Mouse (Mus musculus): ENCODE measurements around the gene Gapt.
"Not testable (repeated sequence)": the region's sequence is repeated elsewhere in the genome, so short reads cannot be mapped to it uniquely, and the experiment has no call there.

Gene Gapt

GRCm38 (mm10) chr13:110356941-110357340, at the start of gene Gapt:
Gapt (minus strand) TSS chr13:110357199.
- in situ Hi-C loops (cut with MboI, MseI) = loop anchor here (25.0 kb wide), 1 partner anchor 420 kb away; no protein-coding TSS in a partner anchor

DNA sequence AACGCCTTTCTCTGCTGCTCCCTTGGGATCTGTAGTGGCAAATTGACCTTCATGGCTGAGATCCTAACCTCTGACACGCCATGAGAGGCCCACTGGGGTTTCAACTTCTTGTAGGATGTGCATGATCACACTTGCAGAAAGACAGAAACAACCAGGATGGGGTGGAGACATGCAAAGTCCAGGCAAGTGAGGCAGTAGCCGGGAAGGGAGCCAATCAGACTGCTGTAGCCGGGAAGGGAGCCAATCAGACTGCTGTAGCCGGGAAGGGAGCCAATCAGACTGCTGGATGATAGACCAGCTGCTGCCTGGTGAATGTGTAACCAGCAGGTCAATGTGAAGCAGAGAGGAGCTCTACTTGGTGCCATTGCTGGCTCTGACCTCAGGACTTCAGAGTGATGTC, 49.2 kb upstream of the Gapt start:
- in situ Hi-C loops (cut with MboI, MseI) = no loop called here

DNA sequence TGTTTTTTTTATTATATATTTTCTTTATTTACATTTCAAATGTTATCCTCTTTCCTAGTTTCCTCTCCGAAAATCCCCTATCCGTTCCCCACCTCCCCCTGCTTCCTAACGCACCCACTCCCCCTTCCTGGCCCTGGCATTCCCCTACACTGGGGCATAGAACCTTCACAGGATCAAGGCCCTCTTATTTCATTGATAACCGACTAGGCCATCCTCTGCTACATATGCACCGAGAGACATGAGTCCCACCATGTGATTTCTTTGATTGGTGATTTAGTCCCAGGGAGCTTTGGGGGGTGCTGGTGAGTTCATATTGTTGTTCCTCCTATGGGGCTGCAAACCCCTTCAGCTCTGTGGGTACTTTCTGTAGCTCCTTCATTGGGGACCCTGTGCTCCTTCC, 47.7 kb upstream of the Gapt start:
- in situ Hi-C loops (cut with MboI, MseI) = not testable (repeated sequence)

- in situ Hi-C loops (cut with MboI, MseI) = no loop called here
Observed at GRCm38 (mm10) chr13:110404059-110404458, 47.1 kb upstream of the Gapt start.

- in situ Hi-C loops (cut with MboI, MseI) = no loop called here
Observed at GRCm38 (mm10) chr13:110401877-110402276, 44.9 kb upstream of the Gapt start.

GRCm38 (mm10) chr13:110401443-110401842, 44.4 kb upstream of the Gapt start:
- in situ Hi-C loops (cut with MboI, MseI) = no loop called here

DNA sequence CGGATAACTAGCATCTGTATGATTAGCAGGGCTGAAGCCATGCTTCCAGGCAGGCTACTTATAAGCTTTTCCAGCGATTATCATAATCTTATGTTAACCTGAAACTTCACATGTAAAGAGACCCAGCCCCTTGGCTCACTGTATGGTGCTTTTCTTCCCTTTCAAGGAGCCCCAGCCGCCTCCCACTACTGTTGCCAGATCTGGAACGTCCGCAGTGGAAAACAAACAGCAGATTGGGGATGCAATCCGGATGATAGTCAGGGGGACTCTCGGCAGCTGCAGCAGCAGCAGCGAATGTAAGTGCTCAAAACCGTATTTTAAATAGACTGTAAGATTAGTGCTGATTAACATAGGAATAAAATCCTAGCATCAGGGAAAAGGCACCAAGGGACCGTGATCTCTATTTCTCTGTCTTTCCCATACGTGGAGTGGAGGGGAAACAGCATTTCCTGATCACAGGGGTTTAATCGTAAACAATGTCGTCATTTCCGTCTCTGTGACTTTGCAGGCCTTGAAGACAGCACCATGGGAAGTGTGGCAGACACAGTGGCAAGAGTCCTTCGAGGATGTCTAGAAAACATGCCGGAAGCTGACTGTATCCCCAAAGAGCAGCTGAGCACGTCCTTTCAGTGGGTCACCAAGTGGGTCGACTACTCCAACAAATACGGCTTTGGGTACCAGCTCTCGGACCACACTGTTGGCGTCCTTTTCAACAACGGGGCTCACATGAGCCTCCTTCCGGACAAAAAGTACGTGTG, 41.7 kb upstream of the Gapt start:
- in situ Hi-C loops (cut with MboI, MseI) = loop anchor here (5.0 kb wide), 1 partner anchor 569 kb away; no protein-coding TSS in a partner anchor

DNA sequence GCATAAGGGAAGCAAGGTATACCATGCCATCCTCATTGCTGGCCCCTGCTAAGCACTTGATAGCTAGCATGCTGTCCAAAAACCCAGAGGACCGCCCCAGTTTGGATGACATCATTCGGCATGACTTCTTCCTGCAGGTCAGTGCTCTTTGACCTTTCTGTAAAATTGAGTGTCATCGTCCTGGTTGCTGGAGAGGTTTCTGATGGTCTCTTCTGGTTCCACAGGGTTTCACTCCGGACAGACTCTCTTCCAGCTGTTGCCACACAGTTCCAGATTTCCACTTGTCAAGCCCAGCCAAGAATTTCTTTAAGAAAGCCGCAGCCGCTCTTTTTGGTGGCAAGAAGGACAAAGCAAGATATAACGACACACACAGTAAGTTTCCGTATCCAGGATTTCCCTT, 40.8 kb upstream of the Gapt start:
- in situ Hi-C loops (cut with MboI, MseI) = loop anchor here (5.0 kb wide), 1 partner anchor 570 kb away; no protein-coding TSS in a partner anchor

DNA sequence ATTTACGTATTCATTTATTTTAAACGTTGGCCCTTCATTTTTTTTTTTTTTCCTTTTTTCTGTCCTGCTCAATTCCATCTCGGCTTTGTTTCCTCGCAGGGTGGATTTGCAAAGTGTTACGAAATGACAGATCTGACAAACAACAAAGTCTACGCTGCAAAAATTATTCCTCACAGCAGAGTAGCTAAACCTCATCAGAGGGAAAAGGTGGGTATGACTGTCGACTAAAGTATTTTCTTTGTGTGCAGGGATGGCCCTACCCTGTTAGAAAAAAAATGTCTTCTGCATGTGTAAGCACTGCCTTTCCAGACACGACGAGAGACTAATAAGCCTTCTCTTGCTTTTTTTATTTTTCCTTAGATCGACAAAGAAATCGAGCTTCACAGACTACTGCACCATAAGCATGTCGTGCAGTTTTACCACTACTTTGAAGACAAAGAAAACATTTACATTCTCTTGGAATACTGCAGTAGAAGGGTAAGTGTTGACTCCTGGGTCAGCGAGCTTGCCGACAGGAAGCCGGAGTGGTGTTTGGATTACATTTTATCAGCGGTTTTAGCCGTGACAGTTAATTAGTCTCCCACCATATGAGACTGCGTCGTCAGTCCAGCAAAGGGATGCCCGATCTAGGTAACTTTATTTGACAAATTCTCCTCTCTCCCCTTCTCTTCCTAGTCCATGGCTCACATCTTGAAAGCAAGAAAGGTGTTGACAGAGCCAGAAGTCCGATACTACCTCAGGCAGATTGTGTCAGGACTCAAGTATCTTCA, 39.1 kb upstream of the Gapt start:
- in situ Hi-C loops (cut with MboI, MseI) = loop anchor here (5.0 kb wide), 1 partner anchor 571 kb away; no protein-coding TSS in a partner anchor

DNA sequence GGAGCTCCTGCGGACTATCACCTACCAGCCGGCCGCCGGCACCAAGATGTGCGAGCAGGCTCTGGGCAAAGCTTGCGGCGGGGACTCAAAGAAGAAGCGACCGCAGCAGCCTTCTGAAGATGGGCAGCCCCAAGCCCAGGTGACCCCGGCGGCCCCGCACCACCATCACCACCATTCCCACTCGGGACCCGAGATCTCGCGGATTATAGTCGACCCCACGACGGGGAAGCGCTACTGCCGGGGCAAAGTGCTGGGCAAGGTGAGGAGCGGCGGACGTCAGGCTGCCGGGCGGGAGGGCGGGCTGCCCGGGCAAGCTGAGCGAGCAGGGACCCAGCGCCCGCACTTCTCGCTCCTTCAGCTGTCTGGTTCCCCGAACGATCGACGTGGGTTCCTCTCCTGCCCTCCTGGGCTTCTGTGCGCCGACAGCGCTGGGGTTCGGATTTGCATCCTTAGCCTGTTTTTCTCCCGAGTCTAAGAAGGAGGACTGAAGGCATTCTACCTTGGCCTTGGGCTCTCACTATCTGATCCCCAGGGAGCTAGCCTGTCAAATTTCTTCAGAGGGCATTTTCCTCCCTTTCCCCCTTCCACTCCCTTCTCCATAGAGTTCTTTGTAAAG, 38.3 kb upstream of the Gapt start:
- in situ Hi-C loops (cut with MboI, MseI) = loop anchor here (5.0 kb wide), 1 partner anchor 572 kb away; no protein-coding TSS in a partner anchor

GRCm38 (mm10) chr13:110394291-110395178, 37.5 kb upstream of the Gapt start, which contains the start of gene Plk2:
Plk2 (plus strand) TSS chr13:110395046.
- in situ Hi-C loops (cut with MboI, MseI) = loop anchor here (5.0 kb wide), 3 partner anchors 573 to 1018 kb away; no protein-coding TSS in a partner anchor

DNA sequence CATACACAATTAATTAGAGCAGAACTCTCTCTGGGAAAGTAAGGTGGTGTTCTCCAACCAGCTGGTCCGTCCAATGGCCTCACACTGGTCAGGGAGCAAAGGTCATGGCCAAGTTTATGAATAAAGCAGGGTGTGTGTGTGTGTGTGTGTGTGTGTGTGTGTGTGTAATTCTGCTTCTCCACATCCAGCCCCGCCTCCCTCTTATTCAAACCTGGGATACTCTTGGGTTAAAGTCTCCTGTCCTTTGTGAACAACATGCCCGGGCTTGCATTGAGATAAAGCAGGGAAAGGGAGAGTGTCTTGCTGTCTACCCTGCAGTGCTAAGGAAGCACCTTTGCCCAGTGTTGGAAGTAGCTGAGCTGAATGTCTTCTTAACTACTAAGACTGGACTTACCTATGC, 35.6 kb upstream of the Gapt start:
- in situ Hi-C loops (cut with MboI, MseI) = loop anchor here (5.0 kb wide), 2 partner anchors 845 to 1020 kb away; no protein-coding TSS in a partner anchor

GRCm38 (mm10) chr13:110392210-110392609, 35.2 kb upstream of the Gapt start:
- in situ Hi-C loops (cut with MboI, MseI) = loop anchor here (5.0 kb wide), 2 partner anchors 845 to 1020 kb away; no protein-coding TSS in a partner anchor

- in situ Hi-C loops (cut with MboI, MseI) = no loop called here
Observed at GRCm38 (mm10) chr13:110384514-110384913, 27.5 kb upstream of the Gapt start.

- in situ Hi-C loops (cut with MboI, MseI) = no loop called here
Observed at GRCm38 (mm10) chr13:110382447-110382901, 25.5 kb upstream of the Gapt start.

DNA sequence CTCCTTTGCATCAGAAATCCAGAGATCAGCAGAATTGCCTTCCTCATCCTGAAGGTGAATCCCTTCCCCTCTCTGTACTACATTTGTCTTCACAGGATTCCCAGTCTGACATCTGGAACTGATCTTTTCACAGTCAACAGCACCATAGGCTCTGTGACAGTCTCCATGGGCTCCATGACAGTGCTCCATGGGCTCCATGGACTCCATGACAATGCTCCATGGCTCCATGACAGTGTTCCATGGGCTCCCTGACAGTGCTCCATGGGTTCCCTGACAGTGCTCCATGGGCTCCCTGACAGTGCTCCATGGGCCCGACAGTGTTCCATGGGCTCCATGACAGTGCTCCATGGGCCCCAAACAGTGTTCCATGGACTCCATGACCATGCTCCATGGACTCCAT, 12.7 kb upstream of the Gapt start:
- in situ Hi-C loops (cut with MboI, MseI) = loop anchor here (5.0 to 25.0 kb wide), 2 partner anchors 307 to 432 kb away; no protein-coding TSS in a partner anchor

GRCm38 (mm10) chr13:110368556-110369040, 11.6 kb upstream of the Gapt start:
- in situ Hi-C loops (cut with MboI, MseI) = loop anchor here (5.0 to 25.0 kb wide), 2 partner anchors 306 to 431 kb away; no protein-coding TSS in a partner anchor

- in situ Hi-C loops (cut with MboI, MseI) = loop anchor here (5.0 to 25.0 kb wide), 2 partner anchors 306 to 431 kb away; no protein-coding TSS in a partner anchor
Observed at GRCm38 (mm10) chr13:110367961-110368555, 11.1 kb upstream of the Gapt start.

DNA sequence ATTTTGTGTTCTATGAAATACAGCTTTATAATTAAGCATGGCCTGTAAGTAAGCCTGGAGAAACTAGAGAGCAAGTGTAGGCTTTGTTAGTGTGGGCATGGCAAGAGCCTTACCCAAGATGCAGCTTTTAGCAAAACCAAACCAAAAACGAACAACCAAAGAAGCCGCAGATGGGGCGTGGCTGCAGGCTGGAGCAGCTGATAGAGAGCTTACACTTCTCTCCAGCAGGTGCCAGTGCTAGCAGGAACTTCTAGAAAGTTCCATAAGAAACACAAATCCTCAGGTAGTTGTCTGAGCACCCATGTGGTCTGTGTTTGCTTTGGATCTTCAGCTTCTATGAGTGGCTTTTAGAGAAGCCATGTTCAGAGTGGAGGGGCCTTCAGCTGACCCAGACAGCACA, 9.5 kb upstream of the Gapt start:
- in situ Hi-C loops (cut with MboI, MseI) = loop anchor here (5.0 to 25.0 kb wide), 2 partner anchors 304 to 429 kb away; no protein-coding TSS in a partner anchor

DNA sequence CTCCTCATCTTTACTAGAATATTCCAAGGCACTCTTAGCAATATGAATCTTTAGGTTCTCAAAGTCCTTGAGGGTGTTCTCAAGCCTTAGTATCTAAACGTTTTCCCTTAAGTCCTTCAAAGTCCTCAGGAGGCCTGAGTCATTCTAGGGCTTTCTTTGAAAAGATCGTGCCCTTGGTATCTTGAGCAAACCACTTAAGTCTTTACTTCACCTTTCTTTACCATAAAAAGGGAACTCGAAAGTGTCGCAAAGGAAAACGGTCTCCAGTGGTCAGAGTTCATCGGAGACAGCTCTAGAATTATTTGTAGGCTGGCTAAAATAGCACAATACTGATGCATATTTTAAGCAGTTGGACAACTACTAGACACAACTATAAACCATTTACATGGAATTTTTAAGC, 6.7 kb upstream of the Gapt start:
- in situ Hi-C loops (cut with MboI, MseI) = loop anchor here (25.0 kb wide), 1 partner anchor 426 kb away; no protein-coding TSS in a partner anchor

Data from regulatory T cell (primary cell).